Mouse (Mus musculus) ES-Bruce4 (cell line): ENCODE measurements at regions not wholly inside any gene's neighbourhood (a gene's known extent, or its start where the extent isn't known, plus 50 kb on each side); places are given as distances from the start of the nearest gene placed in this dataset.

Source experiments
- CTCF ChIP-seq: IDR thresholded peaks from one replicate; pipeline ENCODE4 v1.8.1; 2011; ENCODE audit warnings: low read depth, low read length
- EP300 ChIP-seq: IDR thresholded peaks from 2 replicates; pipeline ENCODE4 v1.6.1; 2011; ENCODE audit warnings: low read depth, low read length; ENCODE audit not compliant: insufficient read depth
- POLR2A ChIP-seq: IDR thresholded peaks from one replicate; pipeline ENCODE4 v1.8.1; 2011; ENCODE audit warnings: low read length; ENCODE audit not compliant: insufficient read depth

- TF ChIP-seq POLR2A (no peak), CTCF (no peak), EP300 (no peak)
Observed at GRCm38 (mm10) chrX:166707029-166707428, 121.5 kb upstream of the Egfl6 start.
